Mouse (Mus musculus) left cerebral cortex, adult 2 months (tissue): ENCODE data around the gene Insyn1. TPM values are rescaled to one million over a fixed set of nuclear protein-coding genes. Genes with fewer than 3 reads are reported as not detected.
A peak's percentile ranks its signal among the peaks of the same experiment; 100 is the strongest.

ENCODE experiments used
- DNase-seq, 2 experiments: peaks; one replicate each; pipeline ENCODE4 v3.0.0; 2021 to 2022; ENCODE audit warnings: low spot score in 2 of 2, mixed read lengths in 1 of 2; ENCODE audit errors: extremely low spot score in 1 of 2
- H3K27ac ChIP-seq: fragments of 200-600 bp; 2 replicates; pipeline ENCODE4 v1.8.1; 2022
- H3K4me3 ChIP-seq: fragments of 200-600 bp; 2 replicates; pipeline ENCODE4 v1.8.1; 2022
- CTCF ChIP-seq: fragments of 200-600 bp; IDR thresholded peaks from 2 replicates; pipeline ENCODE4 v1.8.1; 2022; ENCODE audit warnings: antibody characterized with exemption, mild to moderate bottlenecking, moderate library complexity
- intact Hi-C: fragments of 180-260 bp; cut with DNase I; formaldehyde crosslinking; loops from one replicate; pipeline ENCODE4 v1.15.1; 2025
- total RNA-seq, 2 experiments: library from RNA; stranded (reverse); gene quantifications; 2 replicates each; pipeline ENCODE4 v1.2.3; 2021

Insyn1 gene
- total RNA-seq, 2 experiments from 2014 or later: 214 to 230 TPM

DNA sequence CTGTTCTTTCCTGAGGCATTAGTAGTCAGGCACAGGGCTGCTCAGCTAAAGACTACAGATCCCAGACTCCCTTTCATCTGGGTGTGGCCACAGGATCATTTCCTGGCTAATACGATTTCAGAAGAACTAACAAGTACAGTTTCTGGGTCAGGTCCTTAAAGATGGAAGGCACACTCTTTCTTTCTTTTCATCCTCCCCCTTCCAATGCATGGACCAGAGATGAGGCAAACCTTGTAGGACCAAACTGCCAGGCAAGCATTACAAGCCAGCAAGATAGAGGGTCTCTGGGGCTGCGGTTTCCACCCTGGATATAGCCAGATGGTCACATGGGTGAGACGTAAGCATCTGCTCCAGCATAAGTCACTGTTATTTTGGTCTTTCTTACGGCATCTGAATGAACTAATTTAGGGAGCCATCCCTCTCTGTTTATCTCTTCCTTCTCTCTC, 56.5 kb downstream of the Insyn1 start:
- intact Hi-C loops: no loop called here
- peak overlapping the region; percentile 75 for H3K27ac ChIP-seq
- H3K4me3 ChIP-seq: peak overlapping the region; percentile 37

GRCm38 (mm10) chr9:58545428-58545827, 57.0 kb downstream of the Insyn1 start:
- H3K4me3 ChIP-seq: peak overlapping the region; percentile 37; the same call in 1 of the 2 replicates
- no peak for TF ChIP-seq CTCF
- intact Hi-C loops: no loop called here

More for the DNA sequence above, 56.5 kb downstream of the Insyn1 start:
- peak in 1 of 2 experiments; percentile 49 for DNase-seq
- TF ChIP-seq CTCF: no peak

GRCm38 (mm10) chr9:58546630-58547360, 58.4 kb downstream of the Insyn1 start:
- intact Hi-C loops: loop anchor here (1.0 kb wide), 1 partner anchor 9 kb away; the partner anchor contains the start of gene Cd276
- TF ChIP-seq CTCF: no peak
- H3K27ac ChIP-seq: peak overlapping the region; percentile 75
- peak in 1 of 2 experiments; percentile 40 for DNase-seq
- H3K4me3 ChIP-seq: no peak overlapping the region

More at GRCm38 (mm10) chr9:58545428-58545827, 57.0 kb downstream of the Insyn1 start:
- no peak for DNase-seq
- peak overlapping the region; percentile 75 for H3K27ac ChIP-seq

DNA sequence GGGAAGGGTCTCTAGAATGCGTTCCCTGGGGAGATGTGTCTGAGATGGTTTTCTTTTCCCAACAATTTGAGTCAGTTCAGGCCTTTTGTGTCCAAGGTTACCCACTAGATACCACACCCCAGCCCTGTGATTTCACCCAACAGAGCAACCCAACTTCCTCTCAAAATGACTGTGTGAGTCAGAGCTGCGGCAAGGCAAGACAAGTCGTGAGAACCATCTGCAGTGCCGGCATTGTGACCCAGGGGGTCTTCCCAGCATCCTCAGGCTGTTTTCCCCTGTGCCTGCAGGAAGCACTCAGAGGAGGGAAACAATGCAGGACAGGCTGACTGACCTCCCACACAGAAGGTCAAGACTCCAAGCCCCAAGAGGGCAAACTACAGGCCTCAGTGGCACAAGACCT, 60.5 kb downstream of the Insyn1 start:
- Histone ChIP-seq H3K27ac (no peak overlapping the region), H3K4me3 (no peak overlapping the region)
- intact Hi-C loops: no loop called here
- DNase-seq: no peak
- TF ChIP-seq CTCF: no peak

Other genes starting within 250 kb of the Insyn1 start
- gene Pml, start 238.8 kb upstream of the Insyn1 start, total RNA-seq: 10 to 100 TPM; 14.1 to 19.3 TPM
- gene Stoml1, start 235.4 kb upstream of the Insyn1 start, total RNA-seq: 10 to 100 TPM; 66.5 to 72.6 TPM
- 1 to 10 TPM; 2.1 to 2.2 TPM for gene Loxl1, start 175.4 kb upstream of the Insyn1 start, total RNA-seq
- gene Tbc1d21, start 118.1 kb upstream of the Insyn1 start, total RNA-seq: not detected
- gene Cd276, start 66.8 kb downstream of the Insyn1 start, total RNA-seq: 1 to 10 TPM; 7.3 to 8.0 TPM
- gene Nptn, start 93.6 kb downstream of the Insyn1 start, total RNA-seq: 100 to 1,000 TPM; 951 to 958 TPM